Mouse (Mus musculus) inflammation-experienced regulatory T-cells, adult 6 months (primary cell): ENCODE measurements around the gene Acvr2a. TPM values are rescaled to one million over a fixed set of nuclear protein-coding genes. Genes with fewer than 3 reads are reported as not detected.
"Not testable (repeated sequence)": the region's sequence is repeated elsewhere in the genome, so short reads cannot be mapped to it uniquely, and the experiment has no call there.

Experiments used
- ATAC-seq: one replicate; pipeline ENCODE4 v1.8.0; 2017
- polyA plus RNA-seq, 3 experiments: library from polyadenylated mRNA; unstranded; fragments of 100-300 nt; shearing (Covaris generic); gene quantifications; one replicate each; pipeline ENCODE4 v1.2.1; 2017

Gene Acvr2a
- 1 to 10 TPM; 2.1 to 3.4 (median 3.1) TPM for polyA plus RNA-seq

DNA sequence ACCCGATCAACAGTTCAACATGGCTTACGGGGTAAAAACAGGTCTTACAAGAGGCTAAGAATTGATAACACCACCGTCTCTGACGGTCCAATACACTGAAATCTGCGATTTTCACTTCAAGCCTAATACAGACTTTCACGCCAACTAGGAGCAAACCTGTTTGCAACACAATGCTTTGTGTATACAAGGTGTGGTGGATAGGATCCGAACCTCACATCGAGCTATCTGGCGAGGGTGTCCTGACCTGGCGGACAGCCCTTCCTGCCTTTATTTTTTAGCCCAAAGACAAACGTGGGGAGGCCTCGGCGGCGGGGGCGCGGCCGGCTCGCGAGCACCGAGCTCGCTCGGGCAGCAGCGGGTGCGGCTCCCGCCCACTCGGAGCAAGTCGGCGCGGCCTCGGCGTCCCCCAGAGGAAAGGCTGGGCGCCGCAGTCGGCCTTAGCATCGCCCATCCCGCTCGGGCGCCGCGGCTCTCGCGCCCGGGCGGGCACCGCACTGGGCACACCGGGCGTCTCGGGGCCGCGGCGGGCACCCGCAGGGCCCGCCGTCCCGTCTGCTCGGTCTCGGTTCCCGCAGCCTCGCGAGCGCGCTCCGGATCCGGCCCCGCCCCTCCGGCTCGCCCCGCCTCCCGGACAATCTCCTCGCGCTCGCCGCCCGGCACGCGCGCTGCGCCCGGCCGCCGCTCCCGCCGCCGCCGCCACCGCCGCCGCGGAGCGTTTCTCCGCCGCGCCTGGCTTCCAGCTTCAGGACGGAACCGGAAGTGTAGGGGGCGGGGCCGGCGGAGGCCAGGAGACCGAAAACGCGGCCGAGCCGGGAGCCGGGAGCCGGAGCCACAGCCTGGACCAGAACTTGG lies at the start of gene Acvr2a:
Acvr2a (plus strand) TSS at position 739 of the 852 bp plus-strand sequence.
- peak; percentile 74 for ATAC-seq

DNA sequence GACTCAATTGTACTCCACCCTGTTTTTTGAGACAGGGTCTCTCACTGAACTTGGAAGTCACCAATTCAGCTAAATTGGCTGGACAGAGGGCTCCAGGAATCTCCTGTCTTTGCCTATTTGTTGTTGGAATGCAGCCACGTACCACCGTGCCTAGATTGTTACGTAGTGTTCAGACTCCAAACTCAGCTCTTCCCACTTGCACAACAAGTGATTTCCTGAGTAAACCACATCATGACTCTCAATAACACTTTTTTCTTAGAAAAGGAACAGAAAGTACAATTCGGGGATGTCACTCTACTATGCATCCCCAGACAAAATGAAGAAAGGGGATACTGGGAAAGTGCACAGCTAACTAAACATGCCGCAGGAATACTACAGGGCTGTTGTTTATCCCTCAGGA lies 47.4 kb upstream of the Acvr2a start:
- ATAC-seq: no peak

DNA sequence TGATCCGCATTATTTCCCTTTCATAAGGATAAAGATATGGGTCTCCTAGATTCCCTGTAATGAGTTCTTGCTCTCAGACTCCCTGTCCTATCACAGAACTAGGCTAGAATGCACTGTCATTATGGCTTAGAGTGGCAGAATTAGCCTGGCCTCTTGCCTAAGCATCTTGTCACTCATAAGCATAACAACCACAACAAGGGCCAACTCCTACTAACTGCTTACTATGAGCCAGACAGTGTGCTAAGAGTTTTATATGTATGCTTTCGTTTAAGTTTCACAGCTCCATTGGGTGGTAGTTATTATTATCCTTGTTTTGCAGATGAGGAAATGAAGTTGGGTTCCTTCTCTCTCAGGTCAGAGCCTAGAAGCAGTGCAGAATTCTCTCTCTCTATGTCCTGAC lies 46.1 kb upstream of the Acvr2a start:
- ATAC-seq: no peak

DNA sequence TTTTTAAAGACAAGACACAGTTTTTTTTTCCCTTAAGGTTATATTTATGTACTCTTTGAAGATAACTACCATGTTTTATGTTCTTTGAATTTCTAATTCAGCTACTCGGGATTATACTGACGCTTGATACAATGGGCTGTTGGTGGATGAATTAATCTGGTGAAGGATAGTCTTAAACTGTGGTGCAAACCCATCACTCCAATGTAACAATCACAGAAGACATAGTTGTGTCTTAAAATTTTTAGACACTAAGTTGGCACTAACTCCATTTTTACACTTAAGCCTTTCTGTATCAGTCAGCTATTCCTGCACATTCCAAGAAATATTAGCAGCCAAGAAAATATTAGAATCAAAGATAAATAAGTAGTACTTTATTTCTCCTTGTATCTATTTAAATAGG lies 45.7 kb upstream of the Acvr2a start:
- ATAC-seq: no peak

- ATAC-seq: no peak
These were observed 43.8 kb upstream of the Acvr2a start for GRCm38 (mm10) chr2:48770100-48770499.

- ATAC-seq: no peak
These were observed 43.3 kb upstream of the Acvr2a start for GRCm38 (mm10) chr2:48770634-48771033.

DNA sequence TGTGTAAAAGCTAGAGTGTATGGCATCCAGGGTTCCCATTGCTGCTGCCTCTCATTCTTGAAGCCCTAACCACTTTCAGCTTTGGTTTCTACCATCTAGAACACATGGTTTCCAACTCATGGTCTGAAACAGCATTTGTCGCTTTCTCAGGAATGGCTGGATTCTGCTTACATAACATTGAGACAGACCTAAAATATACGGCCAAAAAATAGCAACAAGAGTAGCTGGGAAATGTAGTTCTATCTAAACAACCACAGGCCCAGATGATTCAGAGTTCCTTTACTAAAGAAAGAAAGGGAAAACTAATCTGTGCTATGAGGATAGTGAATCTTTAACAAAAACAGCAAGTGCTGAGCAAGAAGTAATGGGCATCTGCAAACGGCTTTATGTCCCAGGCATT lies 38.6 kb upstream of the Acvr2a start:
- ATAC-seq: no peak

DNA sequence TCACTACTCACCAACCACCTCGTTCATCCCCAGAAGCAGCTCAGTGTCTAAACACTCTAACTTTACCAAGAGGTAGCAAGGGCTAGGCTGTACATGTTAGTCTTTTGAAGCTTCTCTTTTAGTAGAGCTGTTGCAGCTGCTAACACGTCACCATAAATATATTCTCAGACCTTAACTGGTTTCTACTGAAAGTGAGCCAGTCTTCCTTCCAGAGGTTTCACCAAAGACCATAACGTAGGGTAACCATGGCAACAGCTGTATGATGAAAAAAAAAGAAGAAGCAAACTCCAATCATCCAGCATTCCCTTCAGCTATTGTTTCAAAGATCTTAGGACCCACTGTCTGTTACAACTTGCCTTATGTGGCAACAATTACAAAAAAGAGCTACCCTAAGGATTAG lies 25.0 kb upstream of the Acvr2a start:
- ATAC-seq: no peak

DNA sequence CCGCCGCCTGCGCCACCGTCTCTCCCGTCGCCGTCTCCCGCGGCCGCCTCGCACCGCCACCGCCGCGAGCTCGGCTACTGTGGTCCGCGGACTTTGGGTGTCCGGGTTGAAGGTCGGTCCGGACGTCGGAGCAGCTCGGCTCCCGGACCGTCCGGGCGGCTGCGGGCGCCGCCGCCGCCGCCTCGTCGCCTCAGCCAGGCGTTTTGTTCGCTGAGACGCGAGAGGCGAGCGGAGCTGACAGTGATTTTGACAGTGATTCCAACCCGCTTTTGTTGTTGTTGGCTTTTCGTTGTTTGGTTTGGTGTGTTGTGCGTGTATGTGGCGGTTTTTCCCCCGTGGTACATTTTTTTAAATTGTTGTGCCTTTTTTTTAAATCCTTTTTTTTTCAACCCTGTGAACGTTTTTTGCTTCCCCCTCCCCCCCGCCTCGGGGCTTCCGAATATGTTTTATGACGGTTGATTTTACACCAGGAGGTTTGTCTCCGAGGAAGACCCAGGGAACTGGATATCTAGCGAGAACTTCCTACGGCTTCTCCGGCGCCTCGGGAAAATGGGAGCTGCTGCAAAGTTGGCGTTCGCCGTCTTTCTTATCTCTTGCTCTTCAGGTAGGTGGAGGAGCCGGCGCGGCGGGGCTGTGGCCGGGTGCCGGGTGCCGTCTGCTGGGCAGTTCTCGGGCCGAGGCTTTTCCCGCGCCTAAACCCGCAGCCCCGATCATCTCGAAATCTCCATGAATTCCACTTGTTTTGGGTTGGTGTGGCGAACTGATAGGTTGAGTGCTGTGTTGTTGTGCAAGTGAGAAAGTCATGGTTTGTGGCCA lies 522 bp downstream of the Acvr2a start:
- ATAC-seq: peak; percentile 33

- no peak for ATAC-seq
These were observed 1.2 kb downstream of the Acvr2a start for GRCm38 (mm10) chr2:48815039-48815590.

GRCm38 (mm10) chr2:48816141-48817028 lies 2.5 kb downstream of the Acvr2a start:
- ATAC-seq: no peak

DNA sequence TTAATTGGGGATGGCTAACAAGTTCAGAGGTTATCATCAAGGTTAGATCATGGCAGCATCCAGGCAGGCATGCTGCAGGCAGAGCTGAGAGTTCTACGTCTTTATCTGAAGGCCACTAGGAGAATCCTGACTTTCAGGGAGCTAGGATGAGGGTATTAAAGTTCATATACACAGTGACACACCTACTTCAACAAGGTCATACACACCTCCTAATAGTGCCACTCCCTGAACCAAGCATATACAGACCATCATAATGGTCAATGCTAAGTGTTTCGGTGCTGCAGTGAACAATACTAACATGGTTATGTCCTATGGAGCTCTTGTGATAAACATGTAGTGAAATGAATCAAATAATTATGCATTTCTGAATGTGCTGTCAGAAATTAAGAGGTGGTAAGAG lies 12.0 kb downstream of the Acvr2a start:
- ATAC-seq: no peak

DNA sequence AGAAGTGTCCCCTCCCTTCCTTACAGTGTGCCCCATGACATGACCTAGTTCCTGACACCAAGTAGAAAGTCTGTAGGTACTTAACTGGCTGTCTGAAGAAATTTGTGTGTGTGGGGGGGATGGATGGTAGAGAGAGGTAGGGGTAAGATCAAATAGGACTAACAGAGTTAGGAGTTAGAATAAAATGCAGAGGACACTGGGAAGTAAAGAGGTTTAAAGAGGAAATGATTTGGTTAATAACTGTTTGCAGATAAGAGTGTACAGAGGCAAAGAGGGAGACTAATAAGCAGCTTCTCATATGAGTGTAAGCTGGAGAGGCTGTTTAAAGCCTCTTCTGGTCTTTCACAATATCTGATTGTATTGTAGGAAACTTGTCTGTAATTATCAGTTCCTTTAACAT lies 12.5 kb downstream of the Acvr2a start:
- ATAC-seq: no peak

DNA sequence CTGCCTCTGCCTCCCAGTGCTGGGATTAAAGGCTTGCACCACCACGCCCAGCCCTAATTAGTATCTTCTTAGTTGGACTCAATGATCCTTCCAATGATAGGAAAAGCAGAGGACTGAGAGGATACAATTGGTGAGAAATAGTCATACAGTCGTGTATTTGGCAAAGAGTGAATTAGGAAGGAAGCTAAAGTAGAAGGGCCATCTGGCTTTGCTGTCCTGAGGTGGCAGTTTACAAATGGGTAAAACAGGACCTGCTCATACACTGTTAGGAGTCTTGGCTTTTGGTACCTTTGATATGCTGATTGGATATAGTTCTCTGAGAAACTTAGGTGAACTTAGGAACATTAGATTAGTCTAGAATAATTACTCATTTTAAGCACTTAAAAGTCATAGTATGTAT lies 16.6 kb downstream of the Acvr2a start:
- no peak for ATAC-seq

GRCm38 (mm10) chr2:48832305-48832704 lies 18.4 kb downstream of the Acvr2a start:
- ATAC-seq: no peak

DNA sequence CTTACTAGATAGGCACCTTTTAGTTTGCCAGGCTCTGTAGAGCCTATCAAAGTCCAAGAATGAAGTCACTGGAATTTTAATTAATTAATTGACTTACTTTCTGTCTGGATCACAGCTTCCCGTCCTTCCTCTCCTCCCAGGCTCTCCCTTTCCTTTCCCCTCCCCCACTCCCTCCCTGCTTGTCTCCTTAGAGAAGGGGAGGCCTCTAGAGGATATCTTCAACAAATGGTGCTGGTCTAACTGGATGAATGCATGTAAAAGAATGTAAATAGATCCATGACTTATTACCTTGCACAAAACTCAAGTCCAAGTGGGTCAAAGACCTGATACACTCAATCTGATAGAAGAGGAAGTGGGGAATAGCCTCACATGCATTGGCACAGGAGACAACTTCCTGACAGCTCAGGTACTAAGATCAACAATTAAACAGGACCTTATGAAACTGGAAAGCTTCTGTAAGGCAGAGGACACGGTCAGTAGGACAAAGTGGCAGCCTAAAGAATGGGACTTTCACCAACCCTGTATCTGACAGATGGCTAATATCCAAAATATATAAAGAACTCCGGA lies 20.1 kb downstream of the Acvr2a start:
- no peak for ATAC-seq

- ATAC-seq: peak; percentile 32
These were observed 27.9 kb downstream of the Acvr2a start for GRCm38 (mm10) chr2:48841611-48842470.

DNA sequence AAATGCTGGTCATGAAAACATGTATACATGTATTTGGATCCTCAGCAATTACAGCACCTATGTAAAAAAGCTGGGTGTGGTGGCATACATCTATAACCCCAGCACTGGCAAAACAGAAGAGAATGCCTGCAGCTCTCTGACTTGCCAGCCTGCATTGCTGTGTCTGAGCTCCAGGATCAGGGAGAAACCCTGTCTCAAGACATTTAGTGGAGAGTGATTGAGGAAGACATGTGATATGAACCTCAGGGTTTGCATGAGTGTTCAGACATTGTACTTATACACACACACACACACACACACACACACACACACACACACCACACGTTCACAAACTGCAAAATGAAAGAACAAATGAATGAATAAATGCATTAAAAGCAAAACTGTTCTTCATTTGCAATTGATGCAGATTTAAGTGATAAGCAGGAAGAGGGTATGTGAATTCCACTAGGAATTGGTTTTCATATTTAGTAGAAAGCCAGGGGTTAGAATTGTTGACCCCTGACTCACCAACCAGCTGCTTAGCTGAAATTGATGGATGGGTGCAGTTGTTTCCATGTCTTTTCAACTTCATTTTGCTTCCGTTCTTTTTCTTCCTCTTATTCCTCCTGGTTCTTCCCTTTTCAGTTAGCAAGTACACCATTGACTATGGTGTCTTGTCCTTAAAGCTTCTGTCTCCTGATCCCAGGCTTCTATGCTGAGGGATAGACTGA lies 32.9 kb downstream of the Acvr2a start:
- ATAC-seq: no peak

- ATAC-seq: not testable (repeated sequence)
These were observed 51.7 kb downstream of the Acvr2a start for GRCm38 (mm10) chr2:48865596-48865995.

DNA sequence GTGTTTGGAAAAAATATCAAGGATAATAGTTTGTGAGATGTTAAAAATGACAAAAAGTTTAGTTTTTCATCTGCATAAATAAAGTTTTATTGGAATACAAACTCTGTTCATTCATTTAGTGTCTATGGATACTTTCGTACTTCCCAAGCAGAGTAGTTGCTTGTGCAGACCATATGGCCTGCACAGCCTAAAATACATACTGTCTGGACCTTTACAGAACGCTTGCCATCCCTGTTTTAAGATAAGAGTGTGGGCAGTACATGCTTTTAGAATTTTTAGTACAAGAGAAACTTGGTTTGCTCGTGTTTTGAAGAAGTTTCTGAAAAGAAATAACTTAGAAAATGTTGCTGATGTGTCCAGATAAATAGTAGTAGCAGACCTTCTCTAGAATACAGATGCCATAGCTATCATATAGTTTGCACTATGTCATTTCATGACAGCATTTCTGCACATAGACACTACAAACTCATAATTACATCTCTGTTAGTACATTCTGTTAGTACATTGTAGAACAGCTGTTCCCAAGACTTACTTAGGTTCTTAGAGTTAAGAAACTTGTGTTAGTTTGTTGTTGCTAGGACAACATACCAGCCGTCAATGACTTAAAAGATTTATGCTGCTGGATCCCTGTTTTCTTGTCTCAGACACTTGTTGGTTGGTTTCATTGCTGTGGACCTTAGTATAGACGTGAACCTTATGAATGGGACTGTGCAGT lies 54.4 kb downstream of the Acvr2a start:
- no peak for ATAC-seq
